Mouse (Mus musculus) kidney, adult 2 months (tissue): ENCODE measurements around the gene Sfr1. TPM values are rescaled to one million over a fixed set of nuclear protein-coding genes. Genes with fewer than 3 reads are reported as not detected.

ENCODE experiments used
- DNase-seq: peaks from one replicate; pipeline ENCODE4 v3.0.0; 2021
- H3K27ac ChIP-seq: fragments of 200-500 bp; 2 replicates; pipeline ENCODE4 v1.5.1; 2012; ENCODE audit warnings: low read depth, low read length, control low read depth, inconsistent platforms; ENCODE audit not compliant: insufficient read depth
- H3K27me3 ChIP-seq: fragments of 200-500 bp; replicated peaks from 2 replicates; pipeline ENCODE4 v1.6.1; 2012; ENCODE audit warnings: mild to moderate bottlenecking, moderate library complexity, low read length, inconsistent platforms; ENCODE audit not compliant: control insufficient read depth, insufficient read depth
- H3K36me3 ChIP-seq: fragments of 200-500 bp; 2 replicates; pipeline ENCODE4 v1.6.1; 2012; ENCODE audit warnings: mild to moderate bottlenecking, moderate library complexity, low read length, inconsistent platforms; ENCODE audit not compliant: control insufficient read depth, insufficient read depth
- H3K4me1 ChIP-seq: fragments of 200-500 bp; 2 replicates; pipeline ENCODE4 v1.6.1; 2011; ENCODE audit warnings: low read length; ENCODE audit not compliant: control insufficient read depth, insufficient read depth
- H3K4me3 ChIP-seq: fragments of 200-500 bp; 2 replicates; pipeline ENCODE4 v1.5.1; 2011; ENCODE audit warnings: mild to moderate bottlenecking, low read depth, low read length, control low read depth; ENCODE audit not compliant: insufficient read depth
- CTCF ChIP-seq: fragments of 200-500 bp; conservative IDR thresholded peaks from 2 replicates; pipeline ENCODE4 v1.5.1; 2011; ENCODE audit warnings: low read depth, mild to moderate bottlenecking, control low read depth, low read length, moderate library complexity, mixed read lengths; ENCODE audit not compliant: insufficient read depth, insufficient read length
- POLR2A ChIP-seq: fragments of 200-500 bp; IDR thresholded peaks from one replicate; pipeline ENCODE4 v1.6.1; 2011; ENCODE audit warnings: low read depth, low read length, control low read depth
- WGBS: fragments of 180-500 bp; shearing (Covaris S2); methylation state at CpG from one replicate; pipeline ENCODE4 v1.1.7; 2018; 5-methylcytosine and 5-hydroxymethylcytosine counted together
- polyA plus RNA-seq: library from polyadenylated mRNA; depleted of rRNA; stranded (reverse); fragments of >200 nt; gene quantifications from 2 replicates; pipeline ENCODE4 v1.2.3, GENCODE M21; 2012

The Sfr1 gene
- polyA plus RNA-seq, 1 experiment = 46.9 TPM

- 54% methylated on average over 5 of the region's 5 CpGs for WGBS
Observed at GRCm38 (mm10) chr19:47750391-47750790, 18.9 kb downstream of the Sfr1 start.

GRCm38 (mm10) chr19:47752456-47752855, 21.0 kb downstream of the Sfr1 start:
- H3K27me3 ChIP-seq = no peaks in the 10 kb centered on the region
- 89% methylated on average over 9 of the region's 9 CpGs for whole genome bisulfite sequencing
- H3K36me3 ChIP-seq = no peaks in the 10 kb centered on the region
- no peaks in the 10 kb centered on the region for H3K4me1 ChIP-seq
- no peak for DNase-seq
- H3K27ac ChIP-seq = no peak overlapping the region
- TF ChIP-seq POLR2A = no peak
- no peak for TF ChIP-seq CTCF
- H3K4me3 ChIP-seq = no peak overlapping the region

More at GRCm38 (mm10) chr19:47750391-47750790, 18.9 kb downstream of the Sfr1 start:
- H3K4me1 ChIP-seq = no peaks in the 10 kb centered on the region
- no peak overlapping the region for H3K4me3 ChIP-seq
- H3K36me3 ChIP-seq = no peaks in the 10 kb centered on the region
- no peak for DNase-seq
- TF ChIP-seq POLR2A = no peak
- TF ChIP-seq CTCF = no peak
- no peaks in the 10 kb centered on the region for H3K27me3 ChIP-seq
- H3K27ac ChIP-seq = no peak overlapping the region

GRCm38 (mm10) chr19:47753921-47754320, 22.4 kb downstream of the Sfr1 start:
- Histone ChIP-seq H3K36me3 (no peaks in the 10 kb centered on the region), H3K4me3 (no peak overlapping the region), H3K27me3 (no peaks in the 10 kb centered on the region), H3K27ac (no peak overlapping the region), H3K4me1 (no peaks in the 10 kb centered on the region)
- 97% methylated on average over 4 of the region's 4 CpGs for WGBS
- DNase-seq = no peak
- no peak for TF ChIP-seq CTCF
- no peak for TF ChIP-seq POLR2A

- H3K4me3 ChIP-seq = no peak overlapping the region
- peak; percentile 10 for DNase-seq
Observed at GRCm38 (mm10) chr19:47754931-47755330, 23.4 kb downstream of the Sfr1 start.

GRCm38 (mm10) chr19:47755625-47756024, 24.1 kb downstream of the Sfr1 start:
- no peak overlapping the region for H3K27ac ChIP-seq
- DNase-seq = peak; percentile 2
- WGBS = 78% methylated on average over 19 of the region's 19 CpGs
- H3K4me3 ChIP-seq = no peak overlapping the region
- no peaks in the 10 kb centered on the region for H3K27me3 ChIP-seq
- H3K4me1 ChIP-seq = no peaks in the 10 kb centered on the region
- TF ChIP-seq POLR2A (no peak), CTCF (no peak)
- no peaks in the 10 kb centered on the region for H3K36me3 ChIP-seq

More at GRCm38 (mm10) chr19:47754931-47755330, 23.4 kb downstream of the Sfr1 start:
- H3K27me3 ChIP-seq = no peaks in the 10 kb centered on the region
- WGBS = 47% methylated on average over 9 of the region's 9 CpGs
- H3K27ac ChIP-seq = no peak overlapping the region
- no peaks in the 10 kb centered on the region for H3K36me3 ChIP-seq
- H3K4me1 ChIP-seq = no peaks in the 10 kb centered on the region
- TF ChIP-seq CTCF (no peak), POLR2A (no peak)

GRCm38 (mm10) chr19:47777847-47778246, 46.4 kb downstream of the Sfr1 start:
- no peaks in the 10 kb centered on the region for H3K36me3 ChIP-seq
- H3K4me1 ChIP-seq = no peaks in the 10 kb centered on the region
- H3K4me3 ChIP-seq = no peak overlapping the region
- H3K27ac ChIP-seq = no peak overlapping the region
- 82% methylated on average over 6 of the region's 6 CpGs for WGBS
- no peak for TF ChIP-seq POLR2A
- no peak for TF ChIP-seq CTCF
- H3K27me3 ChIP-seq = no peaks in the 10 kb centered on the region
- DNase-seq = no peak

GRCm38 (mm10) chr19:47780145-47780544, 48.7 kb downstream of the Sfr1 start:
- Histone ChIP-seq H3K36me3 (no peaks in the 10 kb centered on the region), H3K4me3 (no peak overlapping the region), H3K27me3 (no peaks in the 10 kb centered on the region), H3K4me1 (no peaks in the 10 kb centered on the region), H3K27ac (no peak overlapping the region)
- 91% methylated on average over 7 of the region's 7 CpGs for WGBS
- TF ChIP-seq CTCF (no peak), POLR2A (no peak)
- no peak for DNase-seq

- Histone ChIP-seq H3K4me1 (no peaks in the 10 kb centered on the region), H3K27ac (no peak overlapping the region), H3K27me3 (no peaks in the 10 kb centered on the region), H3K36me3 (no peaks in the 10 kb centered on the region), H3K4me3 (no peak overlapping the region)
- no peak for DNase-seq
- whole genome bisulfite sequencing = 73% methylated on average over 11 of the region's 11 CpGs
- TF ChIP-seq CTCF (no peak), POLR2A (no peak)
Observed at GRCm38 (mm10) chr19:47780972-47781371, 49.5 kb downstream of the Sfr1 start.
